Mouse (Mus musculus) embryo, embryonic 11 days (tissue): ENCODE measurements around the gene Erp29.
"Not testable (repeated sequence)": the region's sequence is repeated elsewhere in the genome, so short reads cannot be mapped to it uniquely, and the experiment has no call there.

Experiments
- DNase-seq: peaks from one replicate; pipeline ENCODE4 v3.0.0-alpha.2; 2015

The Erp29 gene

DNA sequence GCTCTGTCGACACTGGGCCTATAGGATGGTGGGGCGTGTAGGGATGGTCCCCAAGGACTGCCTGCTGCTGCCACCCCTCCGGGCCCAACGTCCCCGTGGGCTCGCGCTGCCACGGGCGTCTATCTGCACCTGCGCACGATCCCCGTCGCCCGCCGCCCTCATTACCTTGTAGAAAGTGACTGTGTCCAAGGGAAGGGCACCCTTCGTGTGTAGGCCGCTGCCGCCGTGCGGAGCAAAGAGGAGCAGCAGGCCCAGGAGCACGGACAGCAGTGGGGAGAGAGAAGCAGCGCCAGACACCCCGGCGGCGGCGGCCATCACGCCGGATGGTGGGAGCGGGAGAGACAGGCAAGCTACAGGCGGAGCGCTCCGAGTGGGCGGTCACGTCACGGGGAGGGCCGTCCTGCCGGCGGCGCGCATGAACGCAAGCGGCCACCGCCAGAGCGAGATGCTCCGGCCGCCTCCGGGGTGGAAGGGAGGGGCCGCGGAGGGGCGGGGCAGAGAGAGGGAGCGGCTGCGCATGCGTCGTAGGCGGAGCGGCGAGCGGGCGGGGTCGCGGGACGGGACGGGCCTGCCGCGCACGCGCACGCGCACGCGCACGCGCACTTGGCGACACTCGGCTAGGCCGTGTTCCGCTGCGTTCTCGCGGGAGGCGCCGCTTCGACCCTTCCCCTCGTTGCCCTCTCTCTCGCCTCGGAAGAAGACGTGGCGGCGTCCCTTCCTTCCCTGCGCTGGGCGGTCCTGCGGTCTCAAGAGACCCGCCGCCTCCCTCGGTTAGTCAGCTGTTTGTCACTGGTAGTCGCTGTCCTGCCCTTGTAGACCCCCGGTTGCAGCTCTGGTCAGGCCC is at the start of gene Erp29:
Gene Erp29, minus strand, starts transcription at position 481 of the 844 bp plus-strand sequence.
- peak; percentile 97 for DNase-seq

DNA sequence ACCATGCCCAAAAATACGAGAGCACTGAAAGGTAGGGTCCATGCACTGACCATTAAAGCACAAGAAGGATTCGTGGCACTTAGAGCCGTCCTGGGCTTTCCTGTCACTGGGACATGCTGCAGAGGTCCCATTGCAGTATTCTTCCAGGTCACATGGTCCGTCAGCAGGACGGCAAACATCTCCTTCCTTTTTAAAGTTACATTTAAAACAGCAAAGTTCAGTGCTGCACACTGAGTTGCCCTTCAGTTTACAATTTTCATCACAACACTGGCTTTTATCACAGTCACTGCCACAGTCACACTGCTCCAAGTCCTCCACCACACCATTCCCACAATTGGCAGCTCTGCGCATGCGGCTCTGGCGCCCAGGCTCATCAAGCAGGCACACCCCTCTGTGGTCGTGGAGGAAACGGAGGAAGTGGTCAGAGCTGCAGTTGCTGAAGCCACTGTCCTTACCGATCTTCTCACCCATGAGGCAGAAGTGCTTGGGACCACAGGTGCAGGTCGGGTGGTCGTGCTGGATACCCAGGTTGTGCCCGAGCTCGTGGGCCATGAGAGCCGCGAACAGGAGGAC is 49.2 kb upstream of the Erp29 start:
- DNase-seq = not testable (repeated sequence)

DNA sequence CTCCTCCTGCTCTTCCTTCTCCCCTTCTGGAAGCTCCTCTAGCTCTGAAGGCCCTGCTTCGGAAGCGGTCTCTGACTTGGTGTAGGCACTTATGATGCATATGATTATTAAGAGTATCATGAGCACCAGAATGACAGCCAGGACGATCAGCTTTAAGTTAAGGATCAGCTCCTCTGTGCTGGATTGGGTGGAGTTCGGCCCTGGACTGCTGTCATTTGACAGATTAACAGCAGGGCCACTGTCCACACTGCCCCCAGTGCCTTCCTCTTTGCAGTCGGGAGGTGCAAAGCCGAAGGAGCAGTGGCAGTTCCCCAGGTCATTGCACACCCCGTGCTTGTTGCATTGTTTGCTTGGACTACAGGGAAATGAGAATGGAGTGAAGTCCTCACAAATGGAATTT is 48.4 kb upstream of the Erp29 start:
- DNase-seq = no peak

DNA sequence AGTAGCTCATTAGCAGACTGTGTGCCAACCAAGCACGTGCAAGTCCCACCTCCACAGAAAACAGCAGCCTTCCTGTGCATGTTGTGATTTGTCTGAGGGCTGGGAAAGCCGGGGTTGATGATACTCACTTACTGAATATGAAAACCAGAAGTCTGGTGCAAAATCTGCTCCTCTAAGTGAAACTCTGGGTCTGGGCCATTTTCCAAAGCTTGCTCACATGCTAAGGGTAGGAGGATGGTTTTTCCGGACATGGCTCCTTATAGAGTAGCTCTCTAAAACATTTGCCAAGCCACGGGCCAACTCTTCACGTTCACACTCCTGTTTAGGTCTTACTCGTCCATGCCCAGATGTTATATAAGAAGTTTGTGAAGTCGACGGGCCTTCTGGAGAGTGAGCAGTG is 41.0 kb upstream of the Erp29 start:
- DNase-seq = no peak

DNA sequence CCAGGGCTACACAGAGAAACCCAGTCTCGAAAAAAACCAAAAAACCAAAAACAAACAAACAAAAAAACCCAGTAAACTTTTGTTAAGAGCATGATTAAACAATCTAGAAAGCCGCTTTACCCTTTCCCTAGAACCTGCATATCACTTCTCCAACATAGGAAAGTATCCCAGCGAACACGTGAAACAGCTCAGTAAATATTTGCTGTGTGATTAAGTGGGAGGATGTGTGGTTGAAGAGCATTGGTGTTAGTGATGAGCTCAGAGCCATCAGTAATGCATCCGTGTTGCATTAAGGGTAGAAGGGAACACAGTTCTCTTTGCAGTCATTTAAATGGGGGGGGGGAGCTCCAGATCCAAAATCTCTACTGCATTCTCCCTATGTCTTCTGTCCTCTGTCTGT is 32.5 kb upstream of the Erp29 start:
- no peak for DNase-seq

DNA sequence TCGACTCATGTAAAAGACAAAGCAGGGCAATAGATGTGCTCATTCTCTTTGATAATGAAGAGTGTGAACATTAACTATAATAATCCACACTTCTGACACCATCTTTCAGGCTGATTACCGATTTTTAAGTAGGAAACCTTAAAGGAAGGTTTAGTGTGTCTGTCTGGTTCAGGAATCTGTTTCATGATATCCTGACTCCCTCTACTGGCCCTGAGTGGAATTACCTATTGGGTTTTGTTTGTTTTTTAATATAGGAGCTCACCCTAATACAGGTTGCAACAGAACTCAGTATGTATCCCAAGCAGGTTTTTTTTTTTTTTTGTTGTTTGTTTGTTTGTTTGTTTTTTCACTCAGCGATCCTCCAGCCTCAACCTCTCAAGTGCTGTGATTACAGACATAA is 25.4 kb upstream of the Erp29 start:
- peak; percentile 78 for DNase-seq

DNA sequence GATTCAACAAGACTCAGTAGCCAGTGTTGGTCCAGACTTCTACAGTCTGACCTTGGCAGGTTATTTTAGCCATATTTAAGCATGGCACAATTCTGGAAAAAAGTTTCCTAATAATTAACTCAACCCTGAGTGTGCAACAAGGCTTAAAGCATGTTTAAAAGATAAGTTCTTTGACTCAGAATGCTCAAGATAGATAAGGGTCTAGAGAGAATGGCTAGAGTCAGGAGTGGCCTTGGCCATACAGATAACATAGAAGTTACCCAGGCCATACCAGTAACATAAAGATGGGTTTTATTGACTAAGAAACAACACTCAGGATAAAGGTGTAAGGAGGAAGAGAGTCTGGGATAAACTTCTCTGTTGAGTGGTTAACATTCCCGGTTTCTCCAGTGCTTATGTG is 23.7 kb upstream of the Erp29 start:
- DNase-seq = no peak

DNA sequence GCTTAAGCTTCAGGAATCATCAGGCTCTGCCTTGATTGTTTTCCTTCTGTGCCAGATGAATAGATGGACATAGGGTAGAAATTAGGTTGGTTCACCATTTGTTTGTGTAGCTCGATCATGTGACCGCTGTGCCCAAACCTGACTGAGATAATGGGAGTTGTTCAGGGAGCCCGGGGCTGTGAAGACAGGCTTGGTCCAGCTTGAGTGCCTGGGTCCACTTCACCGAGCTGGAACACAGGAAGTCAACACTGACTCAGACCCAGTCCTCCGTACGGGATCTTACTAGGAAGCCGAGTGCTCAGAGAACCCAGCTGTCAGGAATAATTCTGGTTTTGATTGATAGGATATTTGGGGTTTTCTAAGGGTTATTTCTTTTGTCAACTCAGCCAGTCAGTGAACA is 22.3 kb upstream of the Erp29 start:
- DNase-seq = no peak

DNA sequence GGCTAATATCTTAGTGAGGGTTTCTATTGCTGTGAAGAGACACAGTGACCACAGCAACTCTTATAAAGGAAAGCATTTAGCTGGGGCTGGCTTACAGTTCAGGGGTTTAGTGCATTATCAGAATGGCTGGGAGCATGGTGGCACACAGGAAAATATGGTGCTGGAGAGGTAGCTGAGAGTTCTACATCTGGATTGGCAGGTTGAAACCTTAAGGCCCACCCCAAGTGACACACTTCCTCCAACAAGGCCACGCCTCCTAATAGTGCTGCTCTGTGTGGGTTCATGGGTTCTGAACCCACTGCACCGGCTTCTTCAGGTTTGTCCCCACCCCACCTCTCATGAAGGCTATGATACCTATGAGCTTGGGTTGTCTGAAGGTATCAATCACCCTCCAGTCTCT is 20.1 kb upstream of the Erp29 start:
- no peak for DNase-seq

DNA sequence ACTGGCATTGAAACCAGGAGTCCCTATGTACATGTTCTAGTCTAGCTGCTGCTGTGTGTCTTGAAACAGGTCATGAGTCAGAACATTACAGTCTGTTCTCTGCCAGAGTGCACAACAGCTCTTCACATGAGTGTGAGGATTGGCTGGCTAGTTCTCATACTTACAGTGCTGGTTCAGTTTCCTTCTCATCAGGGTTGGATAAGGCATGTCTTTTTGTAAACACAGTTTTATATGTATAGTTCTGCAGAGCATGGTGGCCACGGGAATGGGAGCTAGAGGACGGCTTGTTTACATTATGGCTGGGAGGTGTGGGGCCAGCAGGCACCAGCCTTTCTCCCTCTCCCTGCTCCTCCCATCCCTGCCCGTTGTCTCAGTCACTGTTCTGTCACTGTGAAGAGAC is 17.3 kb upstream of the Erp29 start:
- DNase-seq = no peak

DNA sequence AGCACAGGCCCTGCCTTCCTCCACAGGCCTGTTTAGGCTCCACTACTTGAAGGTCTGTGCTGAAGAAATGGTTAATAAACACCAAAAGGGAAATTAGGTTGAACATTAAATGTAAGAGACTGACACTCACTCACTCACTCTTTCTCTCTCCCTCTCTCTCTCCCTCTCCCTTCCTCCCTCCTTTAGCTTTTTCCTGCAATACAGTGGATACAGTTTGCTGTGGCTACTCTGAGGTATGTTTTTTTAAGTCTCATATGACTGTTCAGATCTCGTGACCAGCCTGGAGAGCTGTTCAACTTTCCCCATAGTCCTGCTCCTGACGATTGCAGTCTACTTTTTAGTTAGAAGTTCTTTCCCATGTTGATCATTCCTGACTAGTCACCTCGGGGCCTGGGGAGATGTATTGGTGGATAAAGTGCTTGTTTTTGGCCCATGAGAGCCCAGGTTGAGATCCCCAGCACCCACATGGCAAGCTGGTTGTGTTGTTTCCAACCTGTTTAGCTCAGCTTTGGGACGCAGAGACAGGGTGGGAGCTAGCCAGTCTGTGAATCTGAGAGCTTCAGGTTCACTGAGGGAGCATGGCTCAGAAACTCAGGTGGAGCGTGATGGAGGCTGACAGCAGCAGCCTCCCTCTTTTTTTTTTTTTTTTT is 11.4 kb upstream of the Erp29 start:
- no peak for DNase-seq

DNA sequence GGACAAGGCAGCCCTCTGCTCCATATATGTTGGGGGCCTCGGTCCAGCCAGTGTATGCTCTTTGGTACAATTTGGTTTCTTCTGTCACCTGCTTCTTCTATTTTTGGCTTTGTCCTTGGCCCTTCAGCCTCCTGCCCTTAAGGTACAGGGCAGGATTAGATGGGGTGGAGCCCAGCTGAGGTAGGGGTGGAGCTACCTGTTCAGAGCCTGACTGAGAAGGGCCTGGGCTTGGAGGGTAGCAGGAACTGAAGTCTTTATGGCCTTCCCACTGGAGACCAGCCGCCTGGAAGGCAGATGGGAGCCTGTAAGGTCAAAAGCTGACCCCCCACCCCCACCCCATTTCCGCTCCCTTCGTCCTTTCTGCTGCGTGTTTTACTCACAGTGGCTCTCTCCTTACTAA is 10.7 kb upstream of the Erp29 start:
- no peak for DNase-seq

DNA sequence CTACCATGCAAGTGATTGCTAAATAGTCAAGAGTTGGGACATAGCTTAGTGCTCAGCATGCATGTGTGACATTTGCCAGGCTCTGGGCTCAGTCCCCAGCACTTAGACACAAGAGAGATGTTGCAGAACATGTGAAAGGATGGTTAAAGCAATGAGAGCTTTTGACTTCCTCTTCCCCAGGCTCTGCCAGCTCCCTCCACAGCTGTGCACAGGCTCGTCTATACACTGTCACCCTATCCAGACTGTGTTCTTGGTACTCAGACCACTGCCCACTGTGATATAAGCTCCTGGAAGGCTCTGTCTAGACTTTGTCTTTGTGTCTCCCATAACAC is 9.8 kb upstream of the Erp29 start:
- DNase-seq = no peak

DNA sequence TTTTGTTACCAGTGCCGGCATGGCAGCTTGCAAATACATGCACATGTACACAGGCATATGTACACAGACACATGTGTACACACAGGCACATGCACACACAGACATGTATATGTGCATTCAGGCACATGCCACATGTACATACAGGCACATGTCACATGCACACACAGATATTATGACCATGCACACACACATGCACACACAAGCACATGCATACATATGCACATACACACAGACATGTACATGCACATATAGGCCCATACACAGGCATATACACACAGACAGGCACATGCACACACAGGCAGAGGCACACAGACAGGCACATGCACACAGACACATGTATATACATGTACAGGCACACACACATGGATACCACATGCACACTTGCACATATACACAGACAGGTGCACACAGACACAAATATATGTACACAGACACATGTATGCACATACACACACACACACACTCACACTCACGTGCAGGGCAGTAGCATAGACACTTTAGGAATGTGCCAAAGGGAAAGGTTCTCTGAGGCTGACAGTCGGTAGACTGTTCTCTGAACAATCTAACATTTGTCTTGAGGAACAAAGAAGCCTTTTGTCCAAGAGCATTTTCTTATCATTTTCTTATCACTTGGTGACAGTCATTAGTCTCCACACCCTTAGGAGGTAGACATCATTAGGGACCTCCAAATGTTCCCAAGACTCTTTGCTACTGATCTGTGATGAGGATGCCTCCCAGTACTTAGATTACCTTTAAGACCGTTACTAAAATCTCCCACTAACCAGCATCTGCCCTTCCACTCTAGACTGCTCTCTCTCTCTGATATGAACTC is 9.2 kb upstream of the Erp29 start:
- DNase-seq = no peak

DNA sequence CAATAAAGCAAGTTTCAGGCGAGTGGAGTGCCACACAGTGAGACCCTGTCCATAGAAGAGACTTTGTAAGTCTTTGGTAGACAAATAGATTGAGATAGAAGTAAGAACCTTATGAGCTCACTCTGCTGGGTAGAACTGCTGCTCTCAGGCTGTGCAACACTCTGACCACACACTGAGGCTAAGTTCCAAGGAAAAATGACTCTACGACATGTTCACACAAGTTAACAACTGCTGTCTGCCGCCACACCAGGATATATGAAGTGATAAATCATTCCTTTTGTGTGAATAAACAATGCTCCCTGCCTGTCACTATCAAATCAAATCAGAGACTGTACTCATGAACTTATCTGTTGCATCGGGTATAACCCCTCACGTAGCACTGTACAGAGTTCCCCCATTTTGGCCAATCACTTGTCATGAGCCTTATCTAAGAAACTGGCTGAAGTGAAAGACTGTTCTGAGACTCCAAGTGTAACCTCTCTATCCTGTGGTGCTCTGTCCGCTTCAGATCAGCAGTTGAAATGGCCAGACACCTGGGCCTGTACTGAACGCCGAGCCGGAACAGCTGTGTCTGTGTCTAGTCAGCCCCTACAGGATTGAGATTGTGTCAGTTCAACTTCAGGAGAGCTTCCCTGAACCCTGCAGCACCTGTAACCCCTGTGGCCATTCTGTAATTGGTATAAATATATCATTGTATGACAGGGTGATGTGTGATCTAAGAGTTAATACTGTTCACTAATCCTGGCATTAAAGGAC is 3.4 kb upstream of the Erp29 start:
- no peak for DNase-seq

DNA sequence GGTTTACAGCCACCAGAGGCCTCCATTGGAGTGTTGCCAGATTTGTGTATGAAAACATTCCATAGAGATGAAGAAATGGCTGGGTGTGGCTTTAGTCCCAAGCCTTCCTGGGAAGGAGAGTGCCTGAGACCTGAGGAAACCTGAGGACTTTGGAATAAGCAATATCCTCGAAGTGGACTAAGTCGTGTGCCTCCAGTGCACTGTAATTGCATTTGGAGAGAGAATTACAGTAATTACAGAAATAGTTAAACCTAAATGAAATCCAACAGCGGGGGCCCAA is 2.1 kb upstream of the Erp29 start:
- no peak for DNase-seq

DNA sequence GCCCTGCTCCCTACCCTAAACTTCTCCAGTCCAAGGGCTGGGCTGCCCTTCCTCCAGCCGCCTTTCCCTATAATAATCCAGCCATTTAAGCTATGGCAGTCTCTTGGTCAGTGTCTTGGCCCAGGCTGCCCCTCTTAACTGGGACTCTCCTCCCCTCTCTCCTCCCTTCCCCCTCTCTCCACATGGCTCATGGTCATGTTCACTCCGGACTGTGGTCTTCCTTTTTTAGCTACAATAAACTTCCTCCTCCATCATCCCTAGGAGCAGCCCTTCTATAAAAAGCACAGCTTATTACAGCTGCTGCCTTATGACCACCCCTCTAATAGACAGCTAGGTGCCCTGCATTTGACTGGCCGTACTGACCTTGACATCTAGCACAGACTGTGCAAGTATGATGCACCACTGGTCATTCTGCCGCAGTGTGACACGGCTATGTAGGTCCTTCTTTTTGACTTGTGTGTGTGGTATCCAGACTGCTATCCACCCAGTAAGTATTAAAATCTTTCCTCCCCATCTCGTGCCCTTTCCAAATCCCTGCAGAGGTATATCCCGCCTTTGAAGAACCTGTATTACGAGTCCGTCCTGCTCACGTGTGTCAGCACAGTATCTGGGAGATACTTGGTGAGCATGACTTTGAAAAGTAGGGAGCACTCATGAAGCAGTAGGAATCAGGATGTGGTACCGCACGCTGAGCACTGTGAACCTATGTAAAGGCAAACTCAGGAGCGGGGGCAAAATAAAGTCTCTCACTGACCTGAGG is 1.6 kb upstream of the Erp29 start:
- no peak for DNase-seq

DNA sequence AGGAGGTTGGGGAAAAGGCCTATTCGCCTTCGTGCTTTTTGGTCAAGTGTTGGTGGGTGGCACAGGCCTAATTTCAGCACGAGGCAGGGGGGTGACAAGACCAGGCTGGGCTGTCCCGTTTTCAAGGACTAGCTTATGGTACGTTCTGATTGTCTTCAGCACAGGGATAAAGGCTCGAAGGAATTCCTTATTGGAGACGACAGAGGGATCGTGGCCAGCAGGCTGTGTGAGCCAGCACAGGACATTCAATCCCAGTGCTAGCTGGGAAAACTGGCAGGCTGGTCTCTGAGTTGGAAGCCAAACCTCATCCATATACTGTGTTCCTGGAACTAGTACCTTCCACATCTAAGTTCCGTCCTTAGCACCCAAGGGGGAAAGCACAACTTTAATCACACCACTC is 600 bp upstream of the Erp29 start:
- no peak for DNase-seq

DNA sequence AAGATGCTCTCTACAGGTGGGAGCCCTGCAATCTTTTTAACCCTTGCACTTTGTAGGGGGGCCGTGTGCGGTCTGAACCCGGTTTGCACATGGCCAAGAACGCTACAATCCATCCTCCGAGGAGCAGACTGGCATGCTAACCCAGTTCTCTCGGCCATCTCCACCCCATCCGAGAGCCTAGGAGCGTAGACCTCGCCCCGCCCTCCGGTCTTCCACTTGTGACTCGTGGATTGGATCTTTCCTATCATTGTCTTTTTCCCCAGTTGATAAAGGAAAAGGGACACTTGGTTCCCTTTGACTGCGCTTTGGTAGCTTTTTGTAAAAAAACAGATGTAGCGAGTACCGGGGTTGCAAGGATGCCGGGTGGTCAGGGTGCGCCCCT is 671 bp downstream of the Erp29 start, which contains the start of gene Tmem116:
Gene Tmem116, plus strand, starts transcription at position 250 of the 382 bp plus-strand sequence.
- DNase-seq = peak; percentile 72

DNA sequence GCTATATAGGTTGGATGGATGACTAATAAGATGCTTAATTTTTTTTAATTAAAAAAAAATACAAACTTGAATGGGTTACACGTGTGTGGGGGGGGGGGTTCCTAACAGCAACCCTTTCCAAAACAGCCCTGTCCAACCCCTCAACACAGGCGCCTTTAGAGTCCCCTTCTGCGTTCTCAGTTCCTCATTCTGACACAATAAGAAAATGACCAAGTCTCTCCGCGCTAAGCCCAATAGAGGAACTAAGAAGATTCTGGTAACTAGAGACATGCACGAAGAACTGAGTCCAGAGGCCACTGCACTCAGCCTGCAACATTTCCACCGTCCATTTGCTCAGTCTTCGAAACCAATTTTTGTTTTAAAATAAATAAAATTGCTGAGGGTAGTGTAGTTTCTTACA is 1.1 kb downstream of the Erp29 start:
- peak; percentile 12 for DNase-seq

DNA sequence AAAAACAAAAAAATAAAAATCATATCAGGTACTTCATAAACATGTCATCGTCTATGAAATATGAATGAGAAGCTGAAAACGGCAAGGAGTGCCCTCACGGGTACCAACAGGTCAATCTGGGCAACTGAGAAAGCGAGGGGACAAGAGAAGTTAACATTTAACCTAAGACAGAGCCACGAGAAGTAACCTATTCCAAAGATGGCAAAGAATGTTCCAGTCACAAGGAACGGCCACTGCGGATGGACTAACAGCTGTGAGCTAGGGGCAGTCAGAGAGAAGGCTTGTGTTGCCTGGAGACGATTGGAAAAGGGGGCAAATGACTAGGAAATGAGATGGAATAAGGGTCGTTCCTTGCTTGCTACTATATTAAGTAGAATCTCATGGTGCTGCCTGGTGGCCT is 1.8 kb downstream of the Erp29 start:
- no peak for DNase-seq

DNA sequence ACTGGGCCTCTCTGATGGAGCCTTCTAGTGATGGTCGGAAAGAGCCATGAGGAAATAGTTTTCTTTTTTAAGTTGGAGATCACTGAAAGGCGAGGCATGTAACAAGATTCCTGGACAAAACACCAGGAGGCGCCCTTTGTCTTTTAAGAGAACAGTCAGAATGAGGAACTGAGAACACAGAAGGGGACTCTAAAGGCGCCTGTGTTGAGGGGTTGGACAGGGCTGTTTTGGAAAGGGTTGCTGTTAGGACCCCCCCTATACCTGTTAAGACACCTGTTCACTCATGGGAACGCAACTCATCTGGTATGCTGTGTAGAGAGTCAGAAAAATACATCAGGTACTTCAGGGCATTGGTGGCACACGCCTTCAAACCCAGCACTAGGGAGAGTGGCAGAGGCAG is 2.3 kb downstream of the Erp29 start:
- DNase-seq = peak; percentile 72
